Mouse (Mus musculus) mature B cell (primary cell): ENCODE measurements around the gene Stmnd1.
"Not testable (repeated sequence)": the region's sequence is repeated elsewhere in the genome, so short reads cannot be mapped to it uniquely, and the experiment has no call there.

ENCODE experiments used
- in situ Hi-C: fragments of 300-500 bp; cut with MboI; formaldehyde crosslinking; loops from 2 replicates; pipeline ENCODE4 v1.14.3; 2019

Stmnd1 gene

DNA sequence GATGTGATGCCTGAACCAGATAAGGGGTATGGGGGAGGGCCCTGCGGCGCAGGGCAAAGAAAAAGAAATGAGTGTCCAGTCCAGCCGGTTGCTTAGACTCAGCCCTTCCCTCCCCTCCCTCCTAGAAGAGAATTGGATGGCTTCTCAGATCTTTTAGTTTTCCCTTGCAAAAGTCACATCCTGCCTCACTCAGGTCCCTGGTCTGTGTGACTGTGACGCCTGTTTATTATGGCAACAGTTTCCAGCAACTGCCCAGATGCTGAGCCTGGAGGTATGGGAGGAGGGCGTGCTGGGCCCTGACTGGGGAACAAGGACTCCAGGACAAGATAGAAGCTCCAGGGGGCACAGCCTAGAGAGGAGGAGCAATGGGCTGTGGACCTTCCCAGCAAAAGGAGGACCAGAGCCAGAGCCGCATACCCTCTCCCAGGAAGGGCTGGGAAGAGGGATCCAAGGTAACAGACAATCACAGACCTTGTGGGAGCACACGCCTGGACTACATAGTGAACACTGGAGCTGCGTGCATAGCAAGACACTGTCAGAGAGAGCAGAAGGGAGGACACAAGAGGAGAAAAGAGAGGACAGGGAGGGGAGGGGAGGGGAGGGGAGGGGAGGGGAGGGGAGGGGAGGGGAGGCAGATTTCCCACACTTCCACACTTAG is at the start of gene Stmnd1:
TSS of gene Stmnd1 (plus strand) at position 269 of the 658 bp plus-strand sequence.
- in situ Hi-C loops = no loop called here

DNA sequence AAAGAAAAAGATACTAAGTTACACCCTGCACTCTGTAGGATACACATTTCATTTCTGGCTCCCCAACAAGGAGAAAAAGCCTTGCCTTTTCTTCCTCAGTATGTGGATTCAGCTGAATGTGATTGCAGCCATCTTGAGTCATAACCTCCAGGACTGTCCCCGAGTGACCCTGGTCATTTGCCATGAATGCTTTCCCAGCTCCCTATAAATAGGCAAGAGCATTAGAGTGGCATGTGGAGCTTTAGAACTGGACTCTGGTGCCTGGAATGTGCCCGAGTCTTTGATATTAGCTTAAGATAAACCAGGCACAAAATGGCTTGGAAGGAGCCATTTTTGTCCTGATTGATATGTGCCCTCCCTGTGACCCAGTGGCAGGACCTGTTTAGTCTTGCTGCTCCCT is 46.6 kb upstream of the Stmnd1 start:
- in situ Hi-C loops = no loop called here

DNA sequence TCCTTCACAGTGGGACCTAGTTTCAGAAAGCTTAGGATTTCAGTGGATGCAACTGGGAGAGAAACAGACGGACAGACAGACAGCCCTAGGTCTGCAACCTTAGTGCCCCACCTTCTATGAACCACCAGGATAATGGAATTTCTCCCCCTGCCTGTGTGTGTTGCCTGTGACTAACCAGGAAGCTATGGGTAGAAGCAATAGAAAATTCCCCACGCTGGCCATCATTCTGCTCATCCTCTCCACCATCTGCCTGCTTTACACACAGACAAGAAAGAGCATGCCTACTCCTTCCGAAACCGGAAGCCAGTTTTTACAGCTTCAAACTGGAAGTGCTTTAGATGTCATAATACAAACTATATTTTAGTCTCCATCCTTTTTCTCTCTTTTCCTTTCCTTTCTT is 46.0 kb upstream of the Stmnd1 start:
- in situ Hi-C loops = no loop called here

DNA sequence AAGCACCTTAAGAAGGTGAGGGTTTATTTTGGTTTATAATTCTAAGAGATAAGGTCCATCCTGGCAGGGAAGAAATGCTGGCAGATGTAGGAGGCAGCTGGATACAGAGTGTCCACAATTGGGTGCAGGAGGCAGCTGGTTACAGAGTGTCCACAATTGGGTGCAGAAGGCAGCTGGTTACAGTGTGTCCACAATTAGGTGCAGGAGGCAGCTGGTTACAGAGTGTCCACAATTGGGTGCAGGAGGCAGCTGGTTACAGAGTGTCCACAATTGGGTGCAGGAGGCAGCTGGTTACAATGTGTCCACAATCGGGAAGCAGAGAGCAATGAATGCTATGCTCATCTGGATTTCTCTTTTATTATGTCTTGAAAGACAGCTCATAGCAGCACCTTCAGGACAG is 44.8 kb upstream of the Stmnd1 start:
- in situ Hi-C loops = not testable (repeated sequence)

GRCm38 (mm10) chr13:46231514-46232085 is 41.9 kb upstream of the Stmnd1 start:
- in situ Hi-C loops = no loop called here

DNA sequence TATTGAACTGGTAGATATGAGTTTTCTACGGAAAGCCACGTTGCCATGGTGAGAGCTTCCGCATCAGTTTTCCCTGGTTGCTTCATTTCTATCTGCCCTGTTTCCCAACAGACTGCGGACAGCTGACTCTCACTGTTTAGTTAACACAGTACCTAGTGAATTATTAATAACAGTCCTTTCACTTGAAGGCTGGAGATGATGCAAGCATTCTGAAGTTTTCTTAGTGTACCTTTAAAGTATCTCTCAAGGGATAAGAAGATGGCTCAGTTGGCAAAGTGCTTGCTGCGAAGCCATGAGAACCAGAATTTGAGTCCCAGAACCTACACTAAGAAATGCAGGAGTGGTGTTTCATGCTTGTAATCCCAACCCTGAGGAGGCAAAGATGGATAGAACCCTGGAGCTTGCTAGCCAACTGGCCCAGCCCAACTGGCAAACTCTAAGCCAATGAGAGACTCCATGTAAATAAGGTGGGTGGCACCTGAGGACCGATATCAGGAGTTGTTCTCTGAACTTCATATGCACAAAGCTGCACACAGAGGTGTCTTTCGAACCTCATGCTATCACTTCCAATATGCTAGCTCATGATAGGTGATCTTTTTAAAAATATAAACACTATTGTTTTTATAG is 35.7 kb upstream of the Stmnd1 start:
- in situ Hi-C loops = no loop called here

DNA sequence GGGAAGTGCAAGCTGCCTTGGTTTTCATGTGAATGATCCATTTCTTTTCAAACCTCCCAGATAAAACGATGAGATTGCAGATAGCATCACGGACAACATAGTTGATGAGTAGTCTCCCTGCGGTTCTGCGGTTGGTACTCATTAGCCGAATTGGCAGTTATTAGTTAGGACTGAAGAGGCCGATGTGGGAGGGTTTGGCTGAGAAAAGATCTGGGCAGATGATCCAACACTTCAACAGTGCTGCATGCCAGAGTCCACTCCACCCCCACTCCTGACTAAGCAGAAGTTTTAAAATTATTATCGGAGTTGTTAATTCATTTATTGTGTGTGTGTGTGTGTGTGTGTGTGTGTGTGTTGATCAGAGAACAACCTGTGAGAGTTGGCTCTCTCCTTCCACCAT is 34.7 kb upstream of the Stmnd1 start:
- in situ Hi-C loops = no loop called here

DNA sequence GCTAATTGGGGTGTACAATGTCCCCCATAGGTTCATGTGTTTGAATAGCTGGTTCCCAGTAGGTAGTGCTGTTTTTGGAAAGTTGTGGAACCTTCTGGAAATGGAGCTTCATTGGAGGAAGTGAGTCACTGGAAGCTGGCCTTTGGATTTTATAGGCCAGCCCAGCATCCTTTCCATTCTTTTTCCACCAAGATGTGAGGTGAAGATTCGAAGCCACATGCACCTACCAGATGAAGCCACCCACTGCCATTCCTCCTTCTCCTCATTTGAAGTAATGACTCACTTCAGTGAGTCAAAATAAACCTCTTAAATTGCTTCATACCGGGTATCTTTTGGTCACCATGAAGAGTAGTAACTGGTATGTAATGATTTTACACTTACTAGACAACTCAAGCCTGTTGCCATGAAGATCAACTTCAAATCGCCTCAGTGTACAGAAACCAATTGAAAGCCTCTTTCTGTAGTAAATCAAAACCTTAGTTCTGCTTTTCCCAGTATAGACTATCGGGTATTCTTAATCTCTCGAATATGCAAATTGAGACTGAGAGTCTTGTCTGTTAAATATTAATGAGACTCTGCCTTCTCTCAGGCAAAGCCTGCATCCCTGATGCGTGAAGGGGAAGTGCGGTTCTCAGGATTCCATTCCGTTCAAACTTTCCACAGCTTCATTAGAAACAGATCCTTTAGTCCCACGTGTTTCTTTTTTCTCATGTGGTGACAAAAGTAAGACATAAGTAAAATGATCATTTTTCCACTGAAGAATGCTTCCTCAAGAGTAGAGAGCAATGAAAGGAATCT is 31.9 kb upstream of the Stmnd1 start:
- in situ Hi-C loops = no loop called here

DNA sequence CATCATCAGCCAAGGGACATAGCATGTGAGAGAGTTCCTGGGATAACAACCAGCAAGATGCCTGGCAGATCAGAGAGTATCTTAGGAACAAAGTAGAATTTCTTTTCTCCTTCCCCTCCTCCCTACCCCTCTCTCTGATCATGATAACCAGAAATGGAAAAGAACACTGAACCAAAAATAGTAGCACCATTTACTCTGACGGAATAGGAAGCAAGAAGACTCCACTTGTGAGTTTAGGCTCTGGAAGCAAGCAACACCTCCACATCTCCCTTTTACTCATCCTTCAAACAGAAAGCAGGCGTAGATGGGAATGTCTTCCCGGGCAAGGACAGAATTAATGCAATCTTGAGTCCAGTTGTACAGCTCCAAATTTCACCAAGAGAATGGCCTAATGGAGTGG is 19.8 kb upstream of the Stmnd1 start:
- in situ Hi-C loops = no loop called here

DNA sequence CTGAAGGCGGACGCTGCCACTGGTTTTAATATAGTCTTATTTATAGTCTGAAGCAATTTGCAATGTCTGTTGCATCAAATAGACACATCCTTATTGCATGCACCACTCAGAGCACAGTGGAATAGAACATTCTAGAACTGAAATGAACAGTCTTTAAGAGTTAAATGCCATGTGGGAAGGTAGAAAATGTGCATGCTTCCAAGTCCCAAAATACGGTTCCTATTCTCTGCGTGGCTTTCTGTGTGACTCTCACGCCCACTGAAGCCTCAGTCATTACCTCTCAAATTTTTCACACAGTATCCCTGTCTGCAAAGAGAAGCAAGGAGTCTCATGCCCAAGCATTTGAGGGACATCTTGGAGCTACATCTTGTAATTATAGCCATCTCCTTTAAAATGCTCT is 19.4 kb upstream of the Stmnd1 start:
- in situ Hi-C loops = no loop called here

DNA sequence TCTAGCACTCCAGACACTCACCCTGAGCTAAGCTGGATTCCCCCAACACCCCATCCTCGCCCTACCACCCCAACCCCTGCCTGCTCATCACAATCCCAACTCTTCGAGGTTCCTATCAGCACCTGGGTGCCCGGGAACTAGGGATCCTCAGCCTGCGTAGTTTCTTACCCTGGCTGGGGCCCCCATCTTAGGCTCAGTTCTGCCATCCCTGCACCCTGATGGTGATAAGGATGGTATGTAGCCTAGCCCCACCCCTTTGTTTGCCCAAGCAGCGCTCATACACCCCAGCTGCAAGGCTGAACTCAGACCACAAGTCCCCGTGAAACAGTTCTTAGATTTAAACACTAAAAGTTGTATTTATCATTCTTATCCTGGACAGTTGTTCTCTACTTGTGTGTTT is 17.9 kb upstream of the Stmnd1 start:
- in situ Hi-C loops = no loop called here

DNA sequence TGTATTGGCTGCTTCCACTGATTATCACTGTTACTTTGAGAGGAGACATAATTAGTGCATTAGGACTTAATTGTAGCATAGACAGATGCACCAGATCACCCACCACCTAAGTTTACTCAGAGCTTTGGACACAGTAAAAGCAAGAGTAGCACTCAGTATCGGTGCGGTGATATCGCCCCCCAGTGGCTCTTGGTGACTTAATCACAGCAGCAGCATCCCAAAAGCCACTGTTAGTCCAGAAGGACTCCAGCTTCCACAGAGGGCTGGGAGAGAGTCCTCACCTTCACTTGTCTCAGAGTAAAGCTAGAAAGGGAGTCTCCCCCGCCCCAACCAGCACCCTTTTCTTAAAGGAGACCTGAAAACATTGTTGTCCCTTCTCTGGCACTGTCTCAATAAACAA is 15.7 kb upstream of the Stmnd1 start:
- in situ Hi-C loops = no loop called here

- in situ Hi-C loops = no loop called here
These were observed 14.0 kb upstream of the Stmnd1 start for GRCm38 (mm10) chr13:46259526-46259925.

DNA sequence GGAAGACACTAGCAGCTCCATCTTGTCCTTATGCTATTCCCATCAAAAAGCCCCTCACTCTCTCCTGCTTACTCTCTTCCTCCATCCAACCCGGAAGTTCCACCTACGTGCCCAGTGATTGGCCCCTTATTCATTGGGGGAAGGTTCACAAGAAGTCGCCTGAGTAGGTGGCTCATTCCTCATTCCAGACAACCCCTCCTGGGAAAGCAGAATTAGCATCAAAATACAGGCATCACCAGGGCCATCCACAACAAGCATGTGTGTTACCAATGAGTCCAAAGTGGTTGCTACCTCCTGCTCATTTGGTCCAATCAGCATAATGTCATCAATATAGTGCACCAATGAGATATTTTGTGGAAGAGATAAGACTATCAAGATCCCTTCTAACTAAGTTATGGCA is 12.3 kb upstream of the Stmnd1 start:
- in situ Hi-C loops = no loop called here

DNA sequence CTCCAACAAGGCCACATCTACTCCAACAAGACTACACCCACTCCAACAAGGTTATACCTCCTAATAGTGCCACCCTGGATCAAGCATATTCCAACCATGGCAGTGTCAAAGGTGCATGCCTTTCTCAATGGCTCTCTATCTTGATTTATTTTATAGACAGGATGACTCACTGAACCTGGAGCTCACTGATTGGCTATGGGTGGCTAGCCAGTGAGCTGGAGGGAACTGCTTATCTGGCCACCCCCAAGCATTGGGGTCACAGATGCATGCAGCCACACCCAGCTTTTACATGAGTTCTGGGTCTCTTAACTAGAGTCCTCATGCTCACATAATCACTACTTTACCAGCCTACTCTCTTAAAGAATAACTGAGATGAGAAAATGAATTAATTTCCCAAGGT is 5.7 kb upstream of the Stmnd1 start:
- in situ Hi-C loops = no loop called here

GRCm38 (mm10) chr13:46268341-46268740 is 5.2 kb upstream of the Stmnd1 start:
- in situ Hi-C loops = no loop called here

DNA sequence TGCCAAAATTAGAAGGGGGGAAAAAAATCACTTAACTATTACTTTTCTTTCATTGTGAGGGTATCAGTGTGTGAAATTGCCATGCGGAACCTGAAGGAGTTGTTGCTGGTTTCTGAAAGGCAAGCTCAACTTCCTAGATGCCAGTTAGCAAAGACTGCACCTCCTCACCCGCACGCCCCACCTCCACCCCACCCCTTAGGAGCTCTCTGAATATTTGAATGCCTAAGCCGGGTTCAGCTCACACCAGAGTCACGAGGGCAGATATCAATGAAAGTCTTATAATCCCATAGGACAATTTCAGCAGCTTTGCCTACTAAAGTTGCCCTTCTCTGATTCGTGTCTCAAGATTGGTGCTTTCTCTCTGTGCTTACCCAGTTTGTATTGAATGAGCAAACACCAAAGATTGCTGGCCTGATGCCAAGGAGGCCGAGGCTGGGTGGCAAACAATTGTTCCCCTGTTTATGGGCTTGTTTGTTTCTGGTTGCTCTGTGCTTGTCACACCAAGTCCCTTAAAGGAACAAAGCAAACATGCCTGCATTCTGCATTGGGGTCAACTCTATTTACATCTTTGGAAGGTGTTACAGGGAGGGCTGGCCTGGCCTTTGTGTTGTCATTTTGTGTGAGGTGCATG is 4.6 kb upstream of the Stmnd1 start:
- in situ Hi-C loops = no loop called here

GRCm38 (mm10) chr13:46272811-46273452 is 589 bp upstream of the Stmnd1 start:
- in situ Hi-C loops = no loop called here

GRCm38 (mm10) chr13:46275701-46276100 is 2.2 kb downstream of the Stmnd1 start:
- in situ Hi-C loops = no loop called here

DNA sequence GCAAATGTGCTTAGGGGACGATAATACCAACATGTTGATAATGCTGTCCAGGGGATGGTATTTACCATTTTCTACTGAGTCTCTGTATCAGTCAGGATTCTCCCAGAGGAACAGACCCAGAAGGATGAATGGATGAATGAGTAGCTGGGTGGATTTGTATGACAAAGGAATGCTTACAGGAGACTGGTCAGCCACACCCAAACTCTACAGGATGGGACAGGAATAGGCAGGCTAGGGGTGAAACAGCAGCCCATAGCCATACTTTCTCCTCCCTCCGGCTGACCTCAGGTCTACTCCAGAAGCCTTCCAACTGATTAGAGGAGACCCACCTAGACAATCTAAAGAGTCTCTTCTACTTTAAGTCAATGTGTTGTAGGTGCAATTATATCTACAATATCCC is 9.0 kb downstream of the Stmnd1 start:
- in situ Hi-C loops = no loop called here

DNA sequence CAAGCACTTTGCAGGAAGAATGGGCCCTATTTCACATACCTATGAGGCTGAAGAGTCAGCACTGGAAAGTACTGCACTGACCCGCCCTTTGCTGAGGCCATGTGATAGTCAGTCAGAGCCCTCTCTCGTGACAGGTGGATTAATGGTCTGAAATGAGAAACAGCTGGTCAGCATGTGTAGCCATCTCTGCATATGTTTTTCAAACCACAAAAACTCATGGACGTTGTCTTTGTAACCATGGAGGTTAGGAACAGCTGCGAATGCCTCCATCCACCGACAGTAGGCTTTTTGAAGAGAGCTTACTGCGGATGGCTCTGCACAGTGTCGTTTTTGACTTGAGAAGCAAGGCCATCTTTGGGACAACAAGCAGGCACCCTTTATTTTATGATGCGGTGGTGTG is 14.3 kb downstream of the Stmnd1 start:
- in situ Hi-C loops = no loop called here

DNA sequence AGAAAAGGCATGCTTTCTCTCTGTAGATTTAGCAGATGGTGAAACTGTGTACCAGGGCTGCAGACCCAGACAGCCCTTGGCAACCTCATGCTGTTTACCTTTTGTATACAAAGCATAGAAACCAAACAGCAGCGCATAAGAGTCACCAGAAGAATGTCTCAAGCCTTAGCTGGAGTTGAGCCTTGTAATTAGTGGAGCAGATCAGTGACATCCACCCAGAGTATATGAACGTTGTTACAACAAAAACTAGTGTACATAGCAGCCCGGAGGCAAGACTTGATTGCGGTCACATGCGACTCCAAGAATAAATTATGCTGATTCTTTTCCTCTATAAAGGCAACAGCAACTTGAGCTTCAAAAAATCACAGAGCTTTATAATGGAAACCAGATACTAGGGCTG is 14.9 kb downstream of the Stmnd1 start:
- in situ Hi-C loops = no loop called here
